Mouse (Mus musculus): ENCODE measurements around the gene Itgb1. TPM values are rescaled to one million over a fixed set of nuclear protein-coding genes. Genes with fewer than 3 reads are reported as not detected.

Itgb1 gene
- polyA plus RNA-seq, 1 experiment from 2014 or later: 306 TPM

DNA sequence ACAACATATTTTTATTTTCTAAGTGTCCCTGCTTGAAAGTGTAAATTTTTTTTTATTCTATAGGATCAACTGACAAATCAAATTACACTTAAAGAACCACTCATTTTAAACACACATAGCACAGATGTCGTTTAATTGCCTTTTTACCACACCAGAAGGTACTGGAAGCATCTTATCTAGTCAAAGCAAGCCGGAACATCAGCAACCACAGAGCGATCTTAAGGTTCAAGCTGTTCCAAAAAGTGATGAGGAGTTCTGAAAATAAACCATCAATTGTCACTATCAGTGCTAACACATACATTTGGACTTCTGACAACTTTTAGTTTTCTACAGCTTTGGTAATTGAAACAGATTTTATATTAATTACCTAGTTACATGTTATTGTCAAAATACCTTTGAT lies 48.7 kb downstream of the Itgb1 start:
- H3K4me1 ChIP-seq (replicated peaks; ENCODE audit: control insufficient read depth, insufficient read depth, low read length): no peaks in the 10 kb centered on the region
- no peaks in the 10 kb centered on the region for H3K9me3 ChIP-seq (ENCODE audit: control insufficient read depth, low read length)
- H3K9ac ChIP-seq (ENCODE audit: low read length): no peak overlapping the region
- WGBS: 96% methylated on average over 3 of the region's 3 CpGs
- H3K36me3 ChIP-seq (ENCODE audit: control insufficient read depth, insufficient read depth, low read length): peaks cover 82% of the 10 kb centered on the region
- H3K4me3 ChIP-seq (ENCODE audit: low read depth, low read length): no peak overlapping the region
- no peak overlapping the region for H3K4me2 ChIP-seq (ENCODE audit: low read length)
- H3K27ac ChIP-seq (ENCODE audit: low read depth): no peak overlapping the region
- DNase-seq (ENCODE audit: low spot score) (no peak), ATAC-seq (replicated peaks; ENCODE audit: low FRiP score, low TSS enrichment, low read depth) (no peak)
- no peaks in the 10 kb centered on the region for H3K27me3 ChIP-seq (replicated peaks; ENCODE audit: control insufficient read depth, insufficient read depth, low read length)

DNA sequence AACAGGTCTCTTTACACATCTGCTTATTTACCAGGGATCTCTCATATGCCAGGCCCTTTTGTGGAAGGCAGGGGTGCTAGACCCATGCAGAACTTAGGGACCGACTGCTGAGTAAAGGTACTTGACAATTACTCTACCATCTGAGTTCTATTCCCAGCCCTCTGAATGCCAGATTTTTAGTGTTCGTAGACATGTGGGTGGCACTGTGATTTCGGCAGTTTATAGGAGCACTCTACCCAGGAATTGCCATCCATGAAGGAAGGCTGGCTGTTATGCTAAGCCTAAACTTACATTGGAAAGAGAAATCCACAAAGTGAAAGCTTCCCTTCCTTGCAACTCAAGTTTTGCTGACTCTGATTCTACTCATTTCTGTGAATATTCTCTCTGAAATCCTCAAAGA lies 50.2 kb downstream of the Itgb1 start:
- no peak overlapping the region for H3K27ac ChIP-seq (ENCODE audit: low read depth)
- DNase-seq (ENCODE audit: low spot score): no peak

More for the DNA sequence above, 50.2 kb downstream of the Itgb1 start:
- no peaks in the 10 kb centered on the region for H3K4me1 ChIP-seq (replicated peaks; ENCODE audit: control insufficient read depth, insufficient read depth, low read length)
- H3K36me3 ChIP-seq (ENCODE audit: control insufficient read depth, insufficient read depth, low read length): peaks cover 68% of the 10 kb centered on the region
- no peak overlapping the region for H3K4me3 ChIP-seq (ENCODE audit: low read depth, low read length)
- no peak overlapping the region for H3K9ac ChIP-seq (ENCODE audit: low read length)
- H3K9me3 ChIP-seq (ENCODE audit: control insufficient read depth, low read length): no peaks in the 10 kb centered on the region
- ATAC-seq (replicated peaks; ENCODE audit: low FRiP score, low TSS enrichment, low read depth): no peak
- H3K27me3 ChIP-seq (replicated peaks; ENCODE audit: control insufficient read depth, insufficient read depth, low read length): no peaks in the 10 kb centered on the region
- 96% methylated on average over 3 of the region's 3 CpGs for WGBS
- no peak overlapping the region for H3K4me2 ChIP-seq (ENCODE audit: low read length)

Other genes starting within 250 kb of the Itgb1 start
- gene Gm3952, start 113.0 kb downstream of the Itgb1 start, polyA plus RNA-seq (2014; fragmentation: Nextera tagmentation; extraction: Ambion mirVana): not detected in 2 replicates

Measured in intestine, embryonic 14.5 days (tissue).